Mouse (Mus musculus): Measurements from ENCODE around the gene Ddr2.
"Not testable (repeated sequence)": the region's sequence is repeated elsewhere in the genome, so short reads cannot be mapped to it uniquely, and the experiment has no call there.

Gene Ddr2

DNA sequence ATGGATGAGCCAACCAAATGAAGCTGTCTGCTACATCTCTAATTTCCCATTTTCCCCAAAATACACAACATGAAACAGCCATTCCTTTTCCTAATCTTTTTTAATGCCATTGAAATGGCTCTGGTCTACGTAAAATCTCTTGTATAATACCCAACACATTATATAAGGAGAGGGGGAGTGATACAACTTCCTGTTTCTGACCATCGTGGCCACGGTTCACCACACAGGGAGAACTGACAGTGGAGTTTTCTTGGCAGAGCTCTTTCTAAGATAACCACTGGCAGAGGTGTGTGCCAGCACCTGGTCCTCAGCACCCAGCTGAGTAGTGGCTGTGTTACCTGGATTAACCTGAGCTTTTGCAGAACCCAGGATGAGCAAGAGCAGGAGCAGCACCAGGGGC, 75.0 kb downstream of the Ddr2 start:
- DNase-seq (ENCODE audit: low read depth), result no peak

DNA sequence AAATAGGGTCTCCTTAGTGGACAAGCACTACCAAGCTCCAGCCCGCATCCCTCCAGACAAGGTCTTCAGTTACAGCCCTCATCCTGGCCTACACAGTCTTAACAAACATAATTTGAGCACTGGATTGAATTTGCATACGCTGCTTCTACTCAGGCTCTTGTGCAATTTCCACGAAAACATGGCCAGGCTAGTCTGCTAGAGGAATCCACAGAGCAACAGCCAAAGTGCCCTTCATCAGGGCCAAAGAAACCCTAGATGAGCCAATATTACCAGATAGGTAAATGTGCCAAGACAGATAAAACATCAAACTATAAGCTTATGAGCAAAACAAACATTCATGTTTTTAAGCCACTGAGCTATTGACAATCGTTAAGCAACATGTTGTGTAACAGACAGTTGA, 75.6 kb downstream of the Ddr2 start:
- no peak for DNase-seq (ENCODE audit: low read depth)

DNA sequence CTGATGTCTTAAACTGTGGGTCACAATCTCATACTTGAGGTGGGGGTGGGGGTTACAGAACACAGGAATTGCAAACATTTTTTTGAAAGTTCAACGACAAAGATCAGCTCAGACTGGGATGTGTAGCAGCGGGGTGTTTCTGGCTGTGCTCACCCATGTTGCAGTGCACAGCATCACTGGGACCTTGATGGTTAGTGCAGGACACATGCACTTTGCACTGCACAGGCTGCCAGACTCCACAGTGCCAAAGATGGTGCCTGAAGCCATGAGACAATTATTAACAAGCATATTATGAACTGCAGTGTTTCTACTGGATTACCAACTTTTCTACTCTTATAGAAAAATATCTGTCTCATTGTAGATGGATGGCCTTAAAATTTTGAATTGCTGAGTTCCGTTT, 78.9 kb downstream of the Ddr2 start:
- no peak for DNase-seq (ENCODE audit: low read depth)

DNA sequence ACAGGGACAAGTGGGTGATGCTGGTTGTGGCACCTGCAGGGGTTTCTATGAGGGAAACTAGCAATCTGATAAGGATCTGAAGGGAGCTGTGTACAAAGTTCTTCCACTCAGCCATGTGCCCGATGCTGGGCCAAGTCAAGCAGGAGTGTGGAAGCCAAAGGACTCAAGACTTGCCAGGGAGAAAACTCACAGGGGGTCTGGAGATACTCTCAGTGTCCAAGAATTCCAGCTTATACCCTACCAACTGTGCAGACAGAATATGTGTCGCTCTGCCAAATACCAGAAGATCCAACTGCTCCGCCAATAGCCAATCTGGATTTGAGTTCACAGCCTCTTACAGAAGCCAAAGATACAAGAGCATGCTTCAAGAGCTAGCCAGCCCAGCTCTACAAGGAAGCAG, 95.8 kb downstream of the Ddr2 start:
- DNase-seq (ENCODE audit: low read depth), result no peak

DNA sequence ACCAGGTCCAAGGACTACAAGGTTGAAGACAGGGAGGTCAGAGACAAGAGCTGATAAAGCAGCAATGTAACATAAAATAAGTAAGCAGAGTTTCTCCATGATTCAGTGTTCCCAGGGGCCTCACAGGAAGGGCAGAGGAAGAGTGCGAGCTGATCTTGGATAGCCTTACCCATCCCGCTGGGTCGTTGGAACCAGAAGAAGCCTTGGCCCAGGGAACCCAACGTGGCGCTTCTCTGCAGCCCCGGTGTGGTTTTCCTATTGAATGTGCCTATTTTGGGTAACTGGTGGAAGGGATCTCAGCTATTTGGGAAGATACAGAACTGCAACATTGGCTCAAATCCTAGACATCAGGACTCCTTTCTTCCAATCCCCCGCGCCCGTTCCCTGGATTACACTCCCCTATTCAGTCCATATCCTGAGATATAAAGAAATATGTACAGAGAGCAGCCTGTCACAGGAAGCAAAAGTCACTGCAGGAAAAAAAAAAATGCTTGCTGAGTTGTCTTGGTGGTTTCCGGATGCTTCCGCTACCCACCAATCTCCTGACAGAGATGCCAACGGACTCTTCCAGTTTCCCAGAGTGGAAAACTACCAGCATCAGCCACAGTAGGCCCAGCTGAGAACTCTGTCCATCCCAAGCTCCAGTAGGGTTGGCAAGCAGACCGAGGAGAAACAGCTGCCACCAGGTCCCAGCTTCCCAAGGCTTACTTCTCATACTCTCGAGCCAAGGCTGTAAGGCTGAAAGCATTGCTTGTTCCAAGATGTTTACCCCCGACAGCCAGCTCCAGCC, 99.7 kb downstream of the Ddr2 start:
- DNase-seq (ENCODE audit: low read depth), result no peak

DNA sequence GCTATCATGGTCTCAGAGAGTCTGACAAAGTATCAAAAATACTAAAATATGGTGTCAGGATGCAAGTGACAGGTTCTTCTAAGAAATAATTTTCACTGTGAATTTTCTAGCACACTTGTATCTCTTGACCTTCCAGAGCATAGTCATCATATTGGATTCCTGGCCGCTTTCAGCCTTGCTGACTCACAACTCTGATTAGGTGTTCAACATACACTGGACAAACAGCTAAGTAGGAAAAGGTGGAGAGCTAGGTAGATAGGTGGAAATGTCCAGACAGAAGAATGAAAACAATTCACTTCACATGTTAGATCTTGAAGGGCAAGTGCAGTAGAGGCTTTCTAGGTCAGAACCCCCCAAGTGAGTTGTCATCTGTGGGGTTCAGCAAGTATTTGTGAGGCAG, 101.3 kb downstream of the Ddr2 start:
- no peak for DNase-seq (ENCODE audit: low read depth)

DNA sequence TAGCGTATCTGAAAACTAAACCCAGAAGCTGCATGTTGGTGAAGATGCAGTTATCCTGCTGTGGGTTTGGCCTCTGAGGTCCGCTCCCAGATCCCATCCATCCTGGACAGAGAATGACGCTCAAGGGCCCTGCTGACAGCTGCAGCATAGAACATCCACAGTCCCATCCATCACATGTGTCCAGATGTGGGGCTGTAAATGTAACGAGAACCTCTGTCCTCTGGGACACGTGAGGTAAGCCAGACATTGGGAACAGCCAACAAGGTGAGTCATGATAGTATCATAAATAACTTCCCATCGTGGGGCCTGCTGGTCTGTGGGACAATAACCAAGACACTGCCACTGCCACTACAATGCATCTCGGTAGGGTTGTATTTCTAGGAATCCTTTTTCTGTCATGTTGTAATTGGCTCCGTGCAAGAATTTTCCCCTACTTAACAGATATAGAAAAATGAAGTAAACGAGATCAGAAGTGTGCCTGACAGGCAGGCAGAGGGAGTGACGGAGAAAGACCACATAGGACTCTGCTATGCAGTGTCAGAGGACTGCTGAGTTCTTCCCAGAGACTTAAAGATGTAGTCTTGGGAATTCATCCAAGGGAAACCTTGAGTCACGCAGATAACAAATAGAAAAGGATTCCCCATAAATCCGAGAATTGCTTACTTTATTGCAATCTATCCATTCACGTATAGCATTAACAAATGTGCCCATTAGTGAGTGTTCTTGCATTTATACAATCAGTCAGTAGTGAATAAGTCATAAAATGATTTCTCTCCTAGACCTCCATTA, 101.9 kb downstream of the Ddr2 start:
- DNase-seq (ENCODE audit: low read depth), result no peak

DNA sequence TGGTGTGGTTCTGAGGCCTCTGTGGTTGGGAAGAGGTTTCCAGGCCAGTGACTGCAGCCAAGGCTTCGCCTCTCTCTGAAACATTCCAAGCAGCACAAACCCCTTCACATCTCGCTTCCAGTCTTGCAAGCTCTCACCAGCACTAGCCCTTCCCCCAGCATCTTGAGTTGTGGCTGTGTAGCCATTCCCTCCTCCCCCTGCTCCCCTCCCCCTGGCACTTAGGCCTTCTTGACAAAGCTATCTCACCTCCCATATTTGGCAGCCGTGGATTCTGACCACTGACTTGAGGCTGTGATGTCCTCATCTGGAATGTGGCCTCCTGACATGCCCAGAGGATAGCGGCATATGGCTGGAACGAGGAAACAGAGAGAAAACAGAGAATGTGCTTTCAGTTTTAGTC, 104.0 kb downstream of the Ddr2 start:
- DNase-seq (ENCODE audit: low read depth), result no peak

DNA sequence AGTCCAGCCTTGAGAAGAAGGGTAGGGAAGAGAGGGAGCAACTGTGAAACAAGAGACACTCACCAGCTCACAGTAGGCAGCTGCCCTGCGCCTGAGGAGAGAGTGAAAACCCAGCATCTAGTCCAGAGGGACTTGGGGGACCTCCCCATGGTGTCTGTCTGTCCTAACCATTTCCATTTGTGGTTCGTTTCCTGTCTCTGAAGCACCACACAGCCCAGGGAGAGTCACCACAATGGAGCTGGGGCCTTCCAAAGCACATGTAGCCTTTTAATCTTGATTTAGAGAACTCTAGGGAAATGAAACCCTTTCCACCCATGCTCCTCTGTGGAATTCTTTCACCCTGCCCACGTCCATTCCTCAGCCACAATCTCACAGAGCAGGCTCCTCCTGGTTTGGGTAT, 105.3 kb downstream of the Ddr2 start:
- no peak for DNase-seq (ENCODE audit: low read depth)

DNA sequence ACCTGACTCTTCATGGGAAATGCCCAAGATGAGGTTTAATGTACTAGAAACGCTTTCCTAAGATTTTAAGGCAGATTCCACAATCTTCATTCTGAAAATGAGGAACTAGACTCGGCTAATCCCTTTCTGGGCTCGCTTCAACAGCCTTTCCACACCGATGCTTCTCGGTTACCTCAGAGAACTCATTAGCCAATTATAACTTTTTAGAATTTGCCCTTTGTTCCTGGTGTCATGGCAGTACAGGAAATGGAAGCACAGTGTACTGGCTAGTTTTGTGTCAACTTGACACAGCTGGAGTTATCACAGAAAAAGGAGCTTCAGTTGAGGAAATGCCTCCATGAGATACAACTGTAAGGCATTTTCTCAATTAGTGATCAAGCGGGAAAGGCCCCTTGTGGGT, 116.7 kb downstream of the Ddr2 start:
- DNase-seq (ENCODE audit: low read depth), result not testable (repeated sequence)

DNA sequence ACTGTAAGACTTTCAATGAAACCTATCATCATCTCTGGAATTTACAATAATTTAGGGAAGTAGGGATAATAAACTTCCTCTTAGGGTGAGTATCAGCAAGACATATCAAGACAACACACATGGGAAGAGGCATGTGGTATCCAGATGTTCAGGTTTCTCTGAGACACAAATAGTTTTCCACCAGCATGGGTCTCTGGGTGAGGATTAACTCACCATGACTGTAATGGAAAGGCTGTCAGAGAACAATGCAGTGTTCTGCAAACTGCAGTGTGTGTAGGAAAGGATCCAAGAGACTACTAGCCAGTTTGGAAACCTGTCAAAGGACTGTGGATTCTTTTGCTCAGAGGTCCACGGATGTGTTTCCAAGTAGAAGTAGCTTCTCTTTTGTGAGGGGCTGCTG, 124.4 kb downstream of the Ddr2 start:
- no peak for DNase-seq (ENCODE audit: low read depth)

DNA sequence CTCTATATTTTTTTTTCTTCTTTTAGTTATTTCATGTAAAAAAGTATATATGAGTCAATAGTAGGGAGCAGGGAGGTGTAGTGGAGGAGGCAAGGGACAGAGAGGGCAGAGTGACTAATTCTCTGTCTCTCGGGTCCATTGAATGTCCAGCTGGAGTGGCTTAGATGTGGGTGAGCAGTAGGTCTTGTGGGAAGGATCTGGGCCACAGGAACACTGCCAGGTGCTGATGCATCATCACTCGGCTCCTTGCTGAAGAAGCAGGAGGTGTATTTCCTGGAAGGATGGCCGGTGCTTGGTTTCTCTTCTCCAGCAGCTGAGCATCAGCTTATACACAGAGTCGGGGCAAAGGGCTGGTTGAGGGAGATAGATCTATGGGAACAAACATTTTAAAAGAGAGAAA, 132.9 kb downstream of the Ddr2 start:
- no peak for DNase-seq (ENCODE audit: low read depth)

DNA sequence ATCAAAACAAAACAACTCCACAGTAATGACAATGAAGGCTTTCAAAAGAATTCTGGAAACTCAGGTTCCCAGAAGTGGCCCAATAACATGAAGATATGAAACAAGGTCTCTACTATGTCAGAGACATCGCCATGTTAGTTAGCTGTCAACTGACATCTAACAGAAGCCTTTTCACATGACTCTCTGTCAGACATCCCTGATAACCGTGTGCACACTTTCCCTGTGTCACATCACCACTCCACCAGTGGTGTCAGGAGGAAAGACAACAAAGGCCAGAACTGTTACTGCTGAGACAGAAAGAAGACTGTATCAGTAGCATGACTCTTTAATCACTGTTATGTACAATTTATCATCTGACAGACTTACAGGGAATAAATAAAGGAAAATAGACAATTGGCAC, 138.6 kb downstream of the Ddr2 start:
- no peak for DNase-seq (ENCODE audit: low read depth)

DNA sequence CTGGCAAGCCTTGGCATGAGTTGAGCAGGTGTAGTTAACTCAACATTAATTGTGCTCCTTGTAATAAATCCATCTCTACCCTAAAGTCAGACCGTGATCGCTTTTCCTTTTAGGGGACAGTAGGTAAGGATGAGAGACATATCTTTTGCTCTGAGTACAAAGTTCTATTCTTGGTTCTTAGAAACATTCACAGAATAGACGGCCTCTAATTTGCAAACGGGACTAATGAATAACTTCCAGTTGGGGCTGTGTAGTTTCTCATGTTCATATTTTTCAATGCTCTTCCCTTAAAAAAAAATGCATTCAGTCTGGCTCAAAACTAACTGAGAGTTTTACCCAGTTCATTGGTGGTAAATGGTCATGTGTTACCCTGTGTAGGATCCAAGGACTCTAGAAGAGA, 139.6 kb downstream of the Ddr2 start:
- no peak for DNase-seq (ENCODE audit: low read depth)

DNA sequence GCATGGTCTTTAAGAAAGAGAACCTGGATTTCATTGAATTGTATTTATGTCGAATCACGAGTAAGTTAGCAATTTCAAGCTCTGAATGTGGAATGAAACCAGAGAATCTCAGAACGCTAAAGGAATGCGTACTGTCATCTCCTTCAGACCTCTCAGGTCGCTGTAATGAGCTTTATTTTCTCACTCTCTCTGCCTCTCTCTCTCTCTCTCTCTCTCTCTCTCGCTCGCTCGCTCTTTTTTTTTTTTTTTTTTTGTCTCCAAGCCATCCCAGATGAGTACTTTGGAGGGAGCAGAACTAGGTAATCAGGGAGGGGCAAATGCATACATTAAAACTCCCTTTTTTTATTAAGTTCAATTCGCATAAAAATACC, 141.1 kb downstream of the Ddr2 start:
- DNase-seq (ENCODE audit: low read depth), result no peak

DNA sequence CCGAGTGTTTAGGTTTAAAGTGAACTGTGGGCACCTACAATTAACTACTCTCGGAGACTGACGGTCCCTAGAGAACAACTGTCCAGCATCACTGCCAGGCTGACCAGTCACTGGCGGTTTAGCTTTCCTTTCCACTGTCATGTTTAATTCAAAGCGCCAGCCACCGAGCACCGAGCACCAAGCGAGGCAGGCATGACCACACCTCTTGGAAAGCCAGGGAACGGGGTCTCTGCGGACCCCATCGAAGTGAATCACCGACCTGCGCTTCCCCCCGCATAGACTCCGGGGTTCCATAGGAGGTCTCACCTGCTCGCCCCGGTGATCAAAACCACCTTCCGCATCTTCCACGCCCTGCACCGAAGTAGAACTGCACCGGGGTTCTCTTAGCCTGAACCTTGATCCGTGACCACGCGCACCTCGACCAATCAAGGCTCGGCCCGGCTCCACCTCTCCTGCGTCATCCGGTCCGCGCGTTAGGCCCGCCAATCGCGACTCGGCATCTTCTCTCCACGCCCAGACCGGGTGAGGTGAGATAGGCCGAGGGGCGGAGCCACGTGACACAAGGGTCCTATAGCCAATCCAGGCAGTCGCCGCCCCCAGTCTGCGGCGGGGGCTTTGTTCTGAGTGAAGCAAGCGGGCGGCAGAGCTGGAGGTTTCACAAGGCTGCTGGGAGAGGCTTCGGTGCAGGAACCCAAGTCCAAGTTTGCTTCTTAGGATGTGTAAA, 141.6 kb downstream of the Ddr2 start, which contains the start of gene Hsd17b7:
Gene Hsd17b7, minus strand, starts transcription at position 450 of the 724 bp plus-strand sequence.
- peak; percentile 95 for DNase-seq (ENCODE audit: low read depth)

DNA sequence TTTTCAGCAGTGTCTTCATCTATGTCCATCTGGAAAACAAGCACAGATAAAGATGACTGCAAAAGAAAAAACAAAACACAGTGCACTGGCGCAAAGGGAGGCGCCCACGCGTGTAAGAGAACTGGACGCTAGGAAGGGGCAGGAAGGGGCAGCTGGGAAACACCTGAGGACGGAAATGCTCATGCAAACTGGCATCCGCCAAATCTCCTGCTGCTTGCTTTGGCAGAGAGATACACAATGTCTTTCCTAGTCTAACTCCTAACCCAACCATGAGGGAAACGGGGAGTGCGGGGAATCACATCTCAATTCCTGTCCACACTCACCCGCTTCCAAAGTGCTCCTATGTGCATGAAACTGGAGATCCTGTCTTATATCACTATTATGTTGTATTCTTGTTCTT, 157.5 kb downstream of the Ddr2 start:
- DNase-seq (ENCODE audit: low read depth), result no peak

DNA sequence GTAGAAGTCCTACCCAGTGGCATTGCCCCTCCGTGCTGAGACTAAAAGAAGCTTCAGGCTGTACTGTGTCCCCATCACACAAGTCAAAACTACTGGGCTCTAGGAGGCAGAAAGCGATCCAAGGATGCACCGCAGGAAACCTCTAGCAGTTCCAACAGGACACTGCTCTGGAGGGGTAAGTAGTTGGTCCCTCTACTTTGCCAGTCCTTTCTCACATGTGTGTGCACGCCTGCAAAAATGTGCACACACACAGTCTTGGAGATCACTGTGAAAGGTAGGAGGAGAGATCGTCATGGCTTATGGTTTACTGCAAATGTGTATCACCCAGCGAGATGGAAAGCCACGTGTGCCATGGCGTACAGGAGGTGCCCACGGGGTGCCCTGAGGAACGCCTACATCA, 157.9 kb downstream of the Ddr2 start:
- DNase-seq (ENCODE audit: low read depth), result no peak

DNA sequence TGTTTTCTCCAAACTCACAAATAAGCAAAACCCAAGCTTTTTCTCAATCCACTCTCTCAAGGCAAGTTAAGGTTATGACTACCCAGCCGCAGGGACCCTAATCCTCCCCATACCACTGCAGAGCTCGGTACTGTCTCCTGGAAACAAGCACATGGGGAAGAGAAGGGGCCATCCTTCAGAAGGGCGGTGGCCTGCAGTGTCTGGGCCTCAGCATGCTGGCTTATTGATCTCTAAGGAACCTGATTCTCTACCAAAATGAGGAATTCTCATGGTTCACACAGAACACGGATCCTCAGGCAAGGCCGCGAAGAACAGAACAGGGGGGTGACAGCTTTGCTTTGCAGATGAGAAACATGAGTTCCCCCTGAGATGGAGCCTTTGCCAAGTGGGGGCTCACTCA, 159.0 kb downstream of the Ddr2 start:
- no peak for DNase-seq (ENCODE audit: low read depth)

DNA sequence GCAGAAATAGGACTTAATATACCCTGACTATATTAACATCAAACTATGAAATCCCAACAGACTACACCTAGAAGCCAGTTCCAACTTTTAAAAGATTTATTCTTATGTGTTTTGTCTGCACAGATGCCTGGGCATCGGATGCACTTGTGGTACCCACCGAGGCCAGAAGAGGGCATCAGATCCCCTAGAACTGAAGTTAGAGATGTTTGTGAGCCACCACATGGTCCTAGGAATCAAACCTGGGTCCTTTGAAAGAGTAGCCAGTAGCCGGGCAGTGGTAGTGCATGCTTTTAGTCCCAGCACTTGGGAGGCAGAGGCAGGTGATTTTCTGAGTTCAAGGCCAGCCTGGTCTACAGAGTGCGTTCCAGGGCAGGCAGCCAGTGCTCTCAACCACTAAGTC, 159.9 kb downstream of the Ddr2 start:
- no peak for DNase-seq (ENCODE audit: low read depth)

DNA sequence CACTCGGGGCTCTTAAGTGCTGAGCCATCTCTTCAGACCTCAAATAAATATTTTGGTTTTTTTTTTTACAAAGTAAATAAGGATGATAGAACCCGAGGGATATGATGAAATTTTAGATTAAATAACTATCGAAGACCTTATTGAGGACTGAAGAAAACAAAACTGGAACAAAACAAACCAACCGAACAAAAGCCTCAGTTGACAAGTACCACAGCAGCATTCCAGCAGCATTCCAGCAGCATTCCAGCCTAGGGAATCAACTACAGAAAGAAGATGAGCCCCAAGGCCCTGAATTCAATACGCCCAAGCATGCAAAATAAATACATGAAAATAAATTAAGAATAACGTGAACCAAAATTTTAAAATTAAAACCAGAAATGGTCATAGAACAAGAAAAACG, 160.6 kb downstream of the Ddr2 start:
- no peak for DNase-seq (ENCODE audit: low read depth)

DNA sequence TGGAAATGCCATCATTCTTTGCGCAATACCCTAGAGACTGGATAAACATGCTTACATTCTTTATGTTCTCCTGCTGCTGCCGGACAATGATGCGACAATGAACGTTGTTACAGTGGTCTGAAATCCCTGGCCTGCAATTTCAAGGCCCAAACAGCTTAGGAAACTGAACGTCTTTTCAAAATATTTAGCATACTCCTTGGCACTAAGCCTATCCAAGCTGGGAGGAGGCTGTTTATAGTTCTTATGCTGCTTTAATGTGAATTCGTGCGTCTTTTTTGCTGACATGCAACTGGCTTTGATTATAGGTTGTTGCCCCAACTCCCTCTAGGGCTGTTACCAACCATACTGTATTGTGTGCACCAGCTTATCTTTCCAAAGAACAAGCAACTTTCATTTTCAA, 161.7 kb downstream of the Ddr2 start:
- DNase-seq (ENCODE audit: low read depth), result no peak

DNA sequence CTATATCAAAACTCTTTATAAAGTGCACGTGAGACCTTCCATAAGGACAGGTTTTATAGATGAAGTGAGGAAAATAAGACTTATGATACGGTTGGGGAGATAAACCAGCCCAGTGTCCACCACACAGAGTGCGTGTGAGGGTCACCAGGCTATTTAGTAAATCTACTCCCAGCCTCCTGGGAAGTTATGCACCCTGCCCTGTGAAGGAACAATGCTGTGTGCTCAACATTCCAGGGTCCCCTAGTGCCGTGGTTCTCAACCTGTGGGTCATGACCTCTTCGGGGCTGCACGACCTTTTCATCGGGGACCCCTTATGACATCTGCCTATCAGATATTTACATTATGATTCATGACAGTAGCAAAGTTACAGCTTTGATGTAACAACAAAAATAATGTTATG, 162.3 kb downstream of the Ddr2 start:
- no peak for DNase-seq (ENCODE audit: low read depth)
